Mouse (Mus musculus) kidney, postnatal 25 days (tissue): ENCODE measurements around the gene Fgfr2.
A peak's percentile ranks its signal among the peaks of the same experiment; 100 is the strongest.
"Not testable (repeated sequence)": the region's sequence is repeated elsewhere in the genome, so short reads cannot be mapped to it uniquely, and the experiment has no call there.

Experiments used
- DNase-seq, 2 experiments: peaks; one replicate each; pipeline ENCODE4 v3.0.0; 2021; ENCODE audit warnings: mixed read lengths in 2 of 2

Fgfr2 gene

GRCm38 (mm10) chr7:131223086-131223485 lies 1900.1 kb downstream of the Fgfr2 start:
- DNase-seq, result no peak

GRCm38 (mm10) chr7:131187996-131188395 lies 1935.2 kb downstream of the Fgfr2 start:
- DNase-seq, result no peak

GRCm38 (mm10) chr7:131187047-131187446 lies 1936.1 kb downstream of the Fgfr2 start:
- no peak for DNase-seq

GRCm38 (mm10) chr7:131184339-131184738 lies 1938.8 kb downstream of the Fgfr2 start:
- DNase-seq, result no peak

- DNase-seq, result peak; percentile 34 to 35
Observed at GRCm38 (mm10) chr7:131182685-131183084, 1940.5 kb downstream of the Fgfr2 start.

- no peak for DNase-seq
Observed at GRCm38 (mm10) chr7:131174121-131174520, 1949.0 kb downstream of the Fgfr2 start, which contains the start of gene 5430419D17Rik. TSS of gene 5430419D17Rik (plus strand) at chr7:131174402.

GRCm38 (mm10) chr7:131169099-131169498 lies 1954.1 kb downstream of the Fgfr2 start:
- no peak for DNase-seq

GRCm38 (mm10) chr7:131167771-131168170 lies 1955.4 kb downstream of the Fgfr2 start:
- DNase-seq, result no peak

GRCm38 (mm10) chr7:131162251-131162650 lies 1960.9 kb downstream of the Fgfr2 start:
- no peak for DNase-seq

GRCm38 (mm10) chr7:131153044-131153443 lies 1970.1 kb downstream of the Fgfr2 start:
- no peak for DNase-seq

GRCm38 (mm10) chr7:131150179-131150578 lies 1973.0 kb downstream of the Fgfr2 start:
- DNase-seq, result no peak

- no peak for DNase-seq
Observed at GRCm38 (mm10) chr7:131146214-131146613, 1976.9 kb downstream of the Fgfr2 start, which contains the start of gene 4933402N03Rik. TSS of gene 4933402N03Rik (minus strand) at chr7:131146314.

- DNase-seq, result no peak
Observed at GRCm38 (mm10) chr7:131133181-131133580, 1990.0 kb downstream of the Fgfr2 start.

- DNase-seq, result no peak
Observed at GRCm38 (mm10) chr7:131130021-131130420, 1993.1 kb downstream of the Fgfr2 start.

GRCm38 (mm10) chr7:131122210-131122807 lies 2000.8 kb downstream of the Fgfr2 start:
- no peak for DNase-seq

GRCm38 (mm10) chr7:131114434-131114833 lies 2008.7 kb downstream of the Fgfr2 start:
- DNase-seq, result no peak

- peak in 1 of 2 experiments; percentile 3 for DNase-seq
Observed at GRCm38 (mm10) chr7:131113676-131114075, 2009.5 kb downstream of the Fgfr2 start.

GRCm38 (mm10) chr7:131112486-131112885 lies 2010.7 kb downstream of the Fgfr2 start:
- DNase-seq, result peak in 1 of 2 experiments; percentile 73

GRCm38 (mm10) chr7:131082403-131082802 lies 2040.7 kb downstream of the Fgfr2 start:
- not testable (repeated sequence) for DNase-seq

- no peak for DNase-seq
Observed at GRCm38 (mm10) chr7:131075956-131076355, 2047.2 kb downstream of the Fgfr2 start.

GRCm38 (mm10) chr7:131074098-131074497 lies 2049.1 kb downstream of the Fgfr2 start:
- DNase-seq, result not testable (repeated sequence)

GRCm38 (mm10) chr7:131073476-131073875 lies 2049.7 kb downstream of the Fgfr2 start:
- DNase-seq, result not testable (repeated sequence)

- DNase-seq, result not testable (repeated sequence)
Observed at GRCm38 (mm10) chr7:131068191-131068590, 2055.0 kb downstream of the Fgfr2 start.

- no peak for DNase-seq
Observed at GRCm38 (mm10) chr7:131062541-131062940, 2060.6 kb downstream of the Fgfr2 start.

GRCm38 (mm10) chr7:131059808-131060207 lies 2063.3 kb downstream of the Fgfr2 start:
- DNase-seq, result peak in 1 of 2 experiments; percentile 7
